Mouse (Mus musculus) neural tube, embryonic 12.5 days (tissue): ENCODE data around the gene Sfn. TPM values are rescaled to one million over a fixed set of nuclear protein-coding genes. Genes with fewer than 3 reads are reported as not detected.

Experiments
- microRNA-seq: library from miRNA; unstranded; fragments of <30 nt; microRNA quantifications from one replicate; pipeline ENCODE4, GENCODE M21; 2017
- polyA plus RNA-seq: library from polyadenylated mRNA; unstranded; fragments of >200 nt; fragmentation: Nextera tagmentation; extraction: Ambion mirVana; gene quantifications from 2 replicates; pipeline ENCODE4 v1.2.1, GENCODE M21; 2016

Sfn gene
- polyA plus RNA-seq, 1 experiment from 2014 or later: 9.5 TPM

Small RNA genes within 50 kb of the gene (microRNA-seq; reads per million reads assigned to microRNA genes)
- not detected for gene Gm23158

Other genes starting within 250 kb of the Sfn start
- gene Wdtc1, start 248.7 kb downstream of the Sfn start, polyA plus RNA-seq: 22.3 and 28.3 TPM in 2 replicates
- gene Slc9a1, start 232.5 kb downstream of the Sfn start, polyA plus RNA-seq: 7.1 and 9.0 TPM in 2 replicates
- gene Tent5b, start 122.0 kb downstream of the Sfn start, polyA plus RNA-seq: 0.29 and 0.66 TPM in 2 replicates
- 2.5 and 3.7 TPM in 2 replicates for gene Trnp1, start 103.6 kb downstream of the Sfn start, polyA plus RNA-seq
- gene Kdf1, start 83.2 kb downstream of the Sfn start, polyA plus RNA-seq: 1.1 and 1.5 TPM in 2 replicates
- gene Nudc, start 56.2 kb downstream of the Sfn start, polyA plus RNA-seq: 335 and 339 TPM in 2 replicates
- not detected in 2 replicates for gene Nr0b2, start 48.8 kb downstream of the Sfn start, polyA plus RNA-seq
- gene Gpatch3, start 27.4 kb downstream of the Sfn start, polyA plus RNA-seq: 11.7 and 13.7 TPM in 2 replicates
- gene Gpn2, start 17.8 kb downstream of the Sfn start, polyA plus RNA-seq: 22.7 and 24.7 TPM in 2 replicates
- gene Zdhhc18, start 48.0 kb upstream of the Sfn start, polyA plus RNA-seq: 9.9 and 11.5 TPM in 2 replicates
- gene Pigv, start 70.5 kb upstream of the Sfn start, polyA plus RNA-seq: 16.4 and 16.9 TPM in 2 replicates
- 41.0 and 42.4 TPM in 2 replicates for gene Arid1a, start 154.6 kb upstream of the Sfn start, polyA plus RNA-seq